Mouse (Mus musculus): ENCODE measurements at regions not wholly inside any gene's neighbourhood (a gene's known extent, or its start where the extent isn't known, plus 50 kb on each side); places are given as distances from the start of the nearest gene placed in this dataset.
"Not testable (repeated sequence)": the region's sequence is repeated elsewhere in the genome, so short reads cannot be mapped to it uniquely, and the experiment has no call there.

- not testable (repeated sequence) for TF ChIP-seq POLR2A (IDR thresholded peaks at IDR 0.05; ENCODE audit: insufficient read depth, low read depth, low read length); EP300 (IDR thresholded peaks at IDR 0.05; ENCODE audit: insufficient read depth, low read depth, low read length); CTCF (IDR thresholded peaks at IDR 0.05)
These were observed 181.8 kb downstream of the Hpcal1 start for GRCm38 (mm10) chr12:17872491-17872890.

Measured in heart, adult 2 months (tissue).